Mouse (Mus musculus) megakaryocyte, embryonic 14.5 days (primary cell): Measurements from ENCODE around the gene Capn3.

Experiments
- FLI1 ChIP-seq: IDR thresholded peaks from 2 replicates; pipeline ENCODE4 v1.6.1; 2012; ENCODE audit warnings: low read length, inconsistent platforms, mixed read lengths
- GATA1 ChIP-seq: IDR thresholded peaks from 3 replicates; pipeline ENCODE4 v1.6.1; 2012; ENCODE audit warnings: mixed read lengths, low read length, inconsistent platforms, borderline replicate concordance

DNA sequence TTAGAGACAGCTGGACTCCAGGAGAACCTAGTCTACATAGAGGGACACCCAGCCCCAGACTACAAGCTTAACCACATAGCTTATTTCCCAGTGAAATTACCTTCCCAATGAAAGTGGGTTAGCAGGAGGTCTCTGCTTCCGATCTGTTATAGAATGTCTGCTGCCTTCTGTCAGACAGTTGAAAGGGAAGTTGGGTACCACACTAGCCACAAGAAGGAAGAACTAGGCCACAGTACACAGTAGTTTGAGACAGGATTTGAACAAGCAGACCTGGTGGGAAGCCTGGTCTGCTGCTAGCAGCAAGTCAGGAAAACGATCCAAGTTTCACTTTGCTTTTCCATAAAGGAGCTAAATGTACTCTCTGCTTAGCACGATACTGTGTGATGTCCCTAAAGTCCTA is 13.4 kb downstream of the Capn3 start:
- TF ChIP-seq GATA1 (no peak), FLI1 (no peak)
